Mouse (Mus musculus): ENCODE results near the gene Mrpl23.
A peak's percentile ranks its signal among the peaks of the same experiment; 100 is the strongest.

Gene Mrpl23

DNA sequence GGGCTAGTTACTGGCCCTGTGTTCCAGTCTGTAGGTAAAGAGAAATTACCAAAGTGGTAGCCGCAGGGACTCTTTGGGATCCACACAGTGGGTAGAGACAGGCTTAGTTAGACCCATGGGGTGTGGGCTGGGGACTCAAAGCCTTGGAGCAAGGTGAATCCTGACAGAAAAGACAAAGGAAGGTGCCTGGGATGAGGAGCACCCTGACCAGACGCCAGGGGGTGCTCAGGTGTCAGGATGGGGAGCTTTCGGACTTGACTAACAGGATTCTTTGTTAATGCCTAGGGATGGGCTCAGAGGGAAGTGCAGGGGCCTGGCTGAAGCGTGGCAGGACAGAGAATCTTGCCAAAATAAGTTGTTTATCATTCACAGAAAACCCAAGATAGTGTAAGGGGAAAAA, 10.1 kb upstream of the Mrpl23 start:
- DNase-seq (ENCODE audit: low spot score): no peak

DNA sequence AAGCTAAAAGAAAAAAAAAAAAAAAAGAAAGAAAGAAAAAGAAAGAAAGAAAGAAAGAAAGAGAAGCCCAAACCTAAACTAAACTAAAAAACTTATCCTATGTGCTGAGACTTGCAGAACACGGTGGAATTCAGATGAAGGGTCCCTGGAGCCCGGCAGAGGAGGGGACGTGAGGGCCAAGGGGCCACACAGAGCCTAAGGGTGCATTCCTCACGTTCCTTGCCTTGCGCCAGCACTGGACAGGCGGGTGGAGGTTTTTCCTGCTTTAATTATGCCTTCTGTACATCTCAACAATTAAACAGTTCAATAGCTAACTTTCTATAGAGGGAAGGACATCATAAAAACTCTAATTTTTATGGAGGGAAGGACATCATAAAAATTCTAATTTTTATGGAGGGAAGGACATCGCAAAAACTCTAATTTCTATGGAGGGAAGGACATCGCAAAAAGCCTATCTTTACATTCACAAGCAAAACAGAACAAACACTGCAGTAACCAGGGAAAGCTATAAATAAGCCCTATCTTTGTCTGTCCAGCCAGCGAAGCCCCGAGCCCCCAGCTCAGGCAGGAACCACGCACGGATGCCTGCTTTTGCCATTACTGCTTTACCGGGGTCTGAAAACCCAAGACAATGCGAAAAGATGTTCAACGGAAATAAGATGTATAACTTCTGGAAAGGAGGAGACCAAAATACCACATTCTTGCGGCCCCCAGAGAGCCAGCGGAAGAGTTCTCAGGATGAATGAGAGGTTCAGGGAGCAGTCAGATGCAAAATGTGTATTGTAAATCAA, 9.1 kb upstream of the Mrpl23 start:
- DNase-seq (ENCODE audit: low spot score): no peak

DNA sequence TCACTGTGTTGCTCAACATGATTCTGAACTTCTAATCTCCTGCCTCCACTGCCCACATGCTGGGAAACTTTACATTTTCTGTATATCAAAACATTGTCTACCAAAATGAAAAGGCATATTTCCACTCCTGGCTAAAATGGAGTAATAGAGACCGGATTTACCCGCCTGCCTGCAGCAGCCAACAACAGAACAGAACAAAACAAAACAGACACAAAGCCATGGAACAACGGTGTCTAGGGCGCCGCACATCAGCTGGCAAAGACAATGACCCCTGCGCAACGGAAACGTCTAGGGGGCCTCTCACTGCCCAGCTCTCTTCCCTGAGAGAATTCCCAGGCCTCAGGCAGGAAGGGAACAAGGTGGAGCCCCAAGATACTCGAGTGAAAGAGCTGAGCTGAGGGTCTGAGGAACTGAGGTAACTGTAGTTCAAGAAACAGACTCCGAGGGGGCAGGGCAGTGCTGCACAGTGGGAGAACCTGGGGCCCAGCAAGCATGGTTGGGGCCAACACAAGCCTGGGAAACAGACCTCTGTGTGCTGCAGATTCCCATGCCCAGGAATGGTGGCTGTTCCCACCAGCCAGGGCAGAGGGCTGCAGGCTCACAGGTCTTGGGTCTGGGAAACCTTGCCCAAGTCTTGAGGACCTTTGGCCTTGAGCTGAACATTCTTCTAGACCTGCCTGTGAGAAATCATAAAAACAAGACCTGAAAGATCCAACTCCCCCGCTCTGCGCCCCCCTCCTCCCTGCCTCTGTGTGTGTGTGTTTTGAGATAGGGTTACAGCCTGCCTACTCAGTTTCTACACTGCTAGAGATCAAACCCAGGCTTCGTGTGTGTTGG, 6.9 kb upstream of the Mrpl23 start:
- DNase-seq (ENCODE audit: low spot score): no peak

DNA sequence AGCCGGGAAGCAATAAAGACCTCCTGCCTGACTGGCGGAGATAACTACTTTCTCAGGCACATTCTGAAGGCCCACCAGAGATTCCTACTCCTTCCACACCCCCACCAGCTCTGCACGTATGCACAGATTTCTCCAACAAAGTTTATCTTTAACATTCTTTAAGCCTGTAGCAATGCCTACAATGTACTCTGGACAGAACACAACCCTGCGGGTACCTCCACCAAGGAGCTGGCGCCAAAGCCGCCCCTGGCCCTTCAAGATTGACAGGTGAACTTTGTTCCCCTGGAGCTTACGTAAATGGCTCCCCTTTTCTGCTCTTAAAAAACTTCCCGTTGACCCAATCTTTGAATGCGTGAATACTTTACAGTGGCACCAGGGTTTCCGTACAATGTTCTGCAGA, 3.1 kb upstream of the Mrpl23 start:
- no peak for DNase-seq (ENCODE audit: low spot score)

DNA sequence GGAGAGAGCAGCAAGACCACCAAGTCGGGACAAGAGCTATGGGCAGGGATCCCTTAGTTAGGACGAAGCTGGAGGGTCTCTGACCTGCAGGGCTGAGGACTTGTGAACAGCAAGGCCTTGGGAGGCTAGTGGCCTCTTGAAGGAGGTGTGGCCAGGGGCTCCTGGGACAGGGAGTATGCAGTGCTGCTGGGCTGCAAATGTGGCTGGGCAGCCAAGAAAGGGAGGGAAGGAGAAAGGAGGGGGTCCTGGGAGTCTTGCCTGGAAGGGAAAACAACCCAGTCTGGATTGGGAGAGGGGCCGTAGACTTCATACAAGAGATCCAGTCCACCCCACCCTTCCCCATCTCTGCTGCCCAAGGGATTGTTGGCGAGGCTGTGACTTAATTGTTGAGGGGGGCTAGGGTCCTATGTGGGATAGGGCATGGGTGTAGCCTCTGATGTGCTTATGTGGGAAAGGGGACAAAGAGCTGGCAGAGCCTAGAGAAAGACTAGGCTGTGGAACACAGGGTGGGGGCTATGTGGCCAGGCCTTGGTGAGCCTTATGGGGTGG, 439 bp upstream of the Mrpl23 start:
- DNase-seq (ENCODE audit: low spot score): peak; percentile 34

DNA sequence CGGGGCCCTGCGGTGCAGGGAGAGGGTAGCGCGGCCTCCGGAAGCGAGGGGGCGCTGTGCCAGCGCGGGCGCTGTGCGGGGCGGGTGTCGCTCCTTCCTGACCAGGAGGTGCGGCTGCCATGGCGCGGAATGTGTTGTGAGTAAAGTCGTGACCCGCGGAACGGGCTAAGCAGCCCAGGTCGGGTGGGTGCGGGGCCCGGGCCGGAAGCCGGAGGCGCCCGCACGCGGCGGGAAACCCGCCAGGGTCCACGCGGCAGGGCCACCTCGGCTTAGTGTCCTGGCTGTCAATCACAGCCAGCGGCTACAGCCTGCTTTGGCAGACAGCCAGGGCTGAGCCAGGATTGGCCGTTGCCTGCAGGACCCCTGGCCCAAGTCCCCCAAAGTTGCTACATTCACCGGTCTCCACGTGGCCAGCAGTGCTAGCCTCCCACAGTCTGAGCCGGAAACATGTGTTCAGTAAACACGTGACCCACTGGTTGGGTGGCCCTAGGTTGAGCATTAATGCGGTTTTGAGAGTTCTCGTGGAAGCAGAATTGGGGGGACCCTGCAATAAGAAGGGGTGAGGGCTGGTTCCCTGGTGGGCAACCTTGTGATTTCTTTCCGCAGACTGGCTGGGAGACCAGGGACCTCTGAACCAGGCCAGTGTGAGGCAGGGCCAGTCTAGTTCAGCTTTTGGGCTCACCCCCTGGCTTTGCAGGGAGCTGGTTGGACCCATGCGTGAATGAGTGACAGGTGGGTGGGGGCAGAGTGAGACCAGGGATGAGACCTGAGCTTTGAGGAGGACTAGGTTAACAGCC, 771 bp downstream of the Mrpl23 start:
- peak; percentile 86 for DNase-seq (ENCODE audit: low spot score)

DNA sequence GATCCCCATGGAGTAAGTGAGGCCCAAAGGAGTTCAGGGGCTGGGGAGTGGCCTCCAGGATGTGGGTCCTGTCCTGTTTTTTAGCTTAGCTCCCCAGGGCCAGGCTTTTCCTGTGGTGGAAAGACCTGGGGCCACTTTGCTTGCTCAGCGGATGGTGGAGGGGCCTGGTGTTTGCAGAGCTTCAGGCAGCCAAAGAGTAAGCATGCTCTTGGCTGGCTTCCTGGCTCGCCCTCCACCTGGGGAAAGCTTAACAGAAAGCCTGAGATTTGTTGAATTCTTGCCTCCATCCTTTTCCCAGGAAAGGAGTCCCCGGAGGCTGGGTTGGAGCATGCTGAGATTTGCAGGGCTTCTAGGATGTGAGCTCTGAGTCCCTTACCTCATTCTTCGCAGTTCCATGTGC, 2.6 kb downstream of the Mrpl23 start:
- no peak for DNase-seq (ENCODE audit: low spot score)

DNA sequence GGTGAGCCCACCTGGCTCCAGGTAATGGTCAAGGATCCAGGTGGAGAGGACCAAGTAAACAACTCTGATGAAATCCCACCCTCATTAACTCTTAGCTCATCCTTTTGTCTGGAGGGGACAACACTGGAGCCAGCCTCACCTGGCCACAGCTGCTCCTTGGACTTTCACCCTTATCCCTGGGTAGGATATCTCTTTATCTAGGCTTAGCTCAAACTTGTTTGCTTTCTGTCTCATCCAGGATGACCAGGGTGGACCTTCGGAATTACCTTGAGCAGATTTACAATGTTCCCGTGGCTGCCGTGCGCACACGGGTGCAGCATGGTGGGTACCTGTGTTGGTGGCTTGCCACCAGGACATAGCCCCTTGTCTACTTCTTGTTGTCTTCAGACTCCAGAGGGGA, 3.3 kb downstream of the Mrpl23 start:
- DNase-seq (ENCODE audit: low spot score): no peak

DNA sequence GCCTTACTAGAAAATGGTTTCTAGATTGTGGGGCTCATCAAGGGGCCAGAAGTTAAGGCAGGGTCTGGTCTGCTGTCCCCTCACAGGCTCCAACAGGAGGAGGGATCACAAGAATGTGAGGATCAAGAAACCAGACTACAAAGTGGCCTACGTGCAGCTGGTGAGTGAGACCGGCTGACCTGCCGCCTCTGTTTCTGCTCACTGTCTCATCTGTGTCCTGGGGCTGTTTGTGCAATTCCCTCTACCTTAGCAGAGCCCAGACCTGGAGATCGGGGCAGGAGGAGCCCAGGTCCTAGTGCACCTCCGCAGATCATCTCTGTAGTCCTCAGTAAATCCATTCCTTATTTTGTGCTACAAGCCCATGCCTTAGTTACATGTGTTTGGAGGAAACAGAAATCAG, 4.7 kb downstream of the Mrpl23 start:
- DNase-seq (ENCODE audit: low spot score): no peak

DNA sequence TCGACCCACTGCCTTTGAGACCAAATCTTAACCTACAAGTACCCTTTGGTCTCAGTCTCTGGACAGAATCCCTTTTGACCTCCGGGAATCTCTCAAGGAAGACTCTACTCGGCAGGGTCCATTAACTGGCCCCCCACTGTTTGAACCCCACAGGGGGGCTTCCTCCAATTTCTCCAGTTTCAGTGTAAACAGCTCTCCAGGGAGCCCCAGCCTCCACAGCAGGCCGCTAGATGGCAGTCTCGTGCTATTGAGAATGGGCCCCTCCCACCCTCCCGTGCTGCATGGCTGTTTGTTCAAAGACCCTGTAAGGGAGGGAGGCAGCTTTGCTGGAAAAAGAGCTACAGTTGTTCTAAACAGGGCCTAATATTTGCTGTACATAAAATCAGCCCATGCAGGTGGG, 5.4 kb downstream of the Mrpl23 start:
- DNase-seq (ENCODE audit: low spot score): peak; percentile 29

DNA sequence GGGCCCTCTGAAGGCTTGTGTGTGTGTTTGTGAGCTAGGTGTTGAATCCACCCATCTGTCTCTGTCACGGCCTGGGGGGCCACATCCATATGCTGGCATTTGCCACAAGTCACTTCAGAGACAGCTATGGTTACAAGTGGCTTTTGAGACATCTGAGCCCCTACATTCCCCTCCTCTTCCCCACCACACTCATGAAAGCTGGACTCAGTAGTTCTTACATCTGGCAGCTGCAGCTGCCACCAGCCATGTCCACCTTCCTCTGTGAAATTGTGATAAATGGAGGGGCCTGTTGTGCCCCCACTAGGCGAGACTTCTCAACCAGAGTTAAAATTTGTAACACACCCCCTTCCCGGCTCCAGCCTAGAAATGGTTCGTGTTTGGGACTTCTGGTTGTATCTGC, 5.8 kb downstream of the Mrpl23 start:
- DNase-seq (ENCODE audit: low spot score): no peak

DNA sequence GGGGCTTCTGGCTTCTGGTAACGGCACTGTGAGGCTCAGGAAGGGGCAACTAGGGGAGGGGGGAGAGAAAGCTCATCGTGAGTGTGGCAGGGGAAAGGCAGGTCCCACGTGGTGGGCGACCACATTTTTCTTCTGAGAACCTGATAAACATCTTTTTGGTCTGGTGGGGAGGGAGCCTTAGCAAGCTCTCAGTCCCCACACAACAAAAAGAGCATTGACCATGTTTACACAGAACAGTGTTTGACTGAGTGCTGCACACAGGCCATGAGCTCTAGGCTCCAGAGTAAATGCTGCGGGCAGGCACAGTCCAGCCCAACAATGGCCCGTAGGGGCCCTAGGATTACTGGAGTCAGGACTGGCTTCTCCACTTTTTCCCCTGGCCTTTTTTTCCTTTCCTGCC, 6.3 kb downstream of the Mrpl23 start:
- DNase-seq (ENCODE audit: low spot score): no peak

DNA sequence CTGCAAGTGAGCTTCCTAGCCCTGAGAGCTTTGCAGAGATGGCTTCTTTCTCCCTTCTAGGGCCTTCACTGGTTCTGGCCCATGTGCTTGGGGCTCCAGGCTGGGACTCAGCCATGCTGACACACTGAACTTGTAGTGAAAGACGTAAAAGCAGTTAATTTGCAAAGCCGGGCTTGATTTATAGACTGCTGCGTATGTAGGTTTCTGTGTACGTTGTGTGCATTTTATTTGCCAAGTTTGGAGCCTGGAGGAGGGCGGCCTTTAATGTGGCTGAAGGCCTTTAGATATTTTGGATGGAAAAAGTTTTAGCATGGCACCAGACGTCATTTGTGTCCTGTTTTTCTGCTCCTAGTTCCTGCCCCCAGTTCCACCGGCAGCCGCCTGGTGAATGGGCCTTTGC, 7.3 kb downstream of the Mrpl23 start:
- DNase-seq (ENCODE audit: low spot score): no peak

DNA sequence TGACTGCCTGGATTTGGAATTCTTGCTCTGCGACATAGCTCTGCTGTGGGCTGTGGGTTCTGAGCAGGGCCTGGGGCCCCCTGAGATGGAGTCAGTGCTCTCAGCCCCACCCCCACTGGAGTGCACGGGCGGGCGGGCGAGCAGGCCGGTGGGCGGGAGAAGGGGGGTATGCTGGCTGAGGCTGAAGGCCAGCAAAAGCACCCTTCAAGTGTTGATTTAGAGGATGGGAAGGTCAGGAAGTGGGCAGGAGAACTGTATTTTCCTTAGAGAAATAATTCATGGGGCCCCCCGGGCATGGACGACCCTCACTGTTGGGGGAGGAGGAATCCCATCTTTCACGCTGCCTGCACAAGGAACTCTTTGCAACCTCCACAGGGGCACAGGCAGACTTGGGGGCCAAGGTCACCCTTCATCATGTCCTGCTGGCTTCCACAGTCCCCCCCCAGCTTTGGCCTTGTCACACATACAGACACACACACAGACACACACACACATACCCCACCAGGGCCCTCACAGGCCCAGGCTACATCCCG, 10.4 kb downstream of the Mrpl23 start:
- no peak for DNase-seq (ENCODE audit: low spot score)

DNA sequence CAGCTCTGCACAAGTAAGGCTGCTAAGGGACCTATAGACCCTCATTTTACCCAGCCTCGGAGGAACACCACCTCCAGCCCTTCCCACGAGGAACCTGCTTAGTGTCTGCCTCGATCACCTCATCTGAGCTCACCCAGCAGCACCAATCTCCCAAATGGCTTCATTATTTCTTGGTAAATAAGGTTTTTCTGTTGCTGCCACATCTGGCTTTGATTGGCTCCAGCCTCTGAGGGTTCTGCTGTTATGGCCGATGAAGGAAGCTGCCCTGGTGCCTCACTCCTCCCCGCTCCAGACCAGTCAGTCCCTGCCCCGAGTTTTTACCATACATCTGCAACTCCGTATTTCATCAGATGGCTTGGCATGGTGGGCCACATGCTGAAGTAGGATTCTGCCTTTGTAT, 13.5 kb downstream of the Mrpl23 start:
- no peak for DNase-seq (ENCODE audit: low spot score)

DNA sequence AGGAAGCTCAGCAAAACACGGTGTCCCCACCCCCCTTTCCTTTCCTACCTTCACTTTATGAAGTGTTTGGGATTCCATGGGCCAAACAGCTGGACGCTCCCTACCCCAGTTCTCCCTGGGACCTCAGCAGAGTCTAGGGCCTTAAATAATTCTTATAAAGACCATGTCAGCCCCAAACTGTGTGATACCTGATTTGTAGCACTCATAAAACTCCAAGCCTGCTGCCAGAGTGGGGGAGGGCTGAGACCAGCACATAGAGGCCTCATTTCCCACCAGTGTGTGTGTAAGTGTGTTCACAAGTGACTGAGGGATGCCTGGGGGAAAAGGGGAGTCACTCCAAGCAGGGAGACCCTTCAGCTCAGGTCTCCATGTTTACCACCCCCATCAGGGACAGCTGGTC, 15.4 kb downstream of the Mrpl23 start:
- no peak for DNase-seq (ENCODE audit: low spot score)

DNA sequence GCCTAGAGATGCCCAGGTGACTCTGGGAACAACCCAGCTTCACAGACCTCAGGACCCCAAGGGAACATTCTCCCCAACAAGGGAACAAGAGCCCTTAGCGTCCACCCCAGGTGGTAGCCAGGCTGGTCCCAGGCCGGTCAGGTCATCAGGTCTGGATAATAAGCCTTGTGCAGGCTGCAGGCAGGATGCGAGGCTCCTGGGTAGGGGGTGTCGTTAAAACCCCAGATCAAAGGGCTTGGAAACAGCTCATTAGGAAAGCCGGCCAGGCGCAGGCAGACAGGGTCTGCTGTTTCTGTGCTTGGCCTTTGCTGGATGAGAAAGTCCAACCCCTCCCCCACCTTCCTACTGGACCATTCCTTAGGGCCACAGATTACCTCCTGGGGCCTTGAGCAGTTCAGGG, 16.2 kb downstream of the Mrpl23 start:
- no peak for DNase-seq (ENCODE audit: low spot score)

DNA sequence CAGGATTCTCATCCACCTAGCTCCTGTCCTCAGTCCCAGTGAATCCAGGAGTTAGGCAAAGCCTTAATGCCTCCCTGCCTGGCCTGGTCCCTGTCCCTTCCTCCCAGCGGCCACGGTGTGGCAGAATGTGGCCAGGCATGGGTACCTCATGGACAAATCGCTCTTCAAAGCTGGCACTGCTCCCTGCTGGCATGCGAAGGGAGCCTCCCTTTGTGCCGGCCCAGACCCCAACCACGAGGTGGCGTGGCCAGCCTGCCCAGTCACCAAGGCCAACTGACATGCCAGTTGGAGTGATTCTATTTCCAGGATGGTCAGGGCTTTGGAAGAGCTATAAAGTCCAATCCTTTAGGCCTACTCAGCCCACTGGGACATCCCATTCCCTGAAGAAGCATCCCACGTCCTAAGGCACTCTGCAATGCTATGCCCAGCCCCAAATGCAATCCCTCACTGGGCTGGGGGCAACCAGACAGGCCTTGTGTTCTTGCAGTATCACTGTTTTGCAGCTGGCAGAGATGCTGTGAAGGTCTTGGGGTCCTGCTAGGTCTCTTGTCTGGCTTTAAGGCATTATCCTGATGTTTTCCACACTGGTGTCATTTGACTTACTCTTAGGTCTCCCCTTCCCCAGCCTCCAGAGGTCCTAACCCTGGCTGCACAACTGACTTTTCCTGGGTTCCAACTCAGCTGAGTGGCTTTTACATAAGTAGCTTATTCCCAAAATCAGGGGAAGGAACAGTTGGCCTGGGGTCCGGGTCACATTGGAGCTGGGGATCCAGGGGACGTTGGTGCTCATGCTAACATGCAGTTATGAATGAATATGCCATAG, 17.7 kb downstream of the Mrpl23 start:
- no peak for DNase-seq (ENCODE audit: low spot score)

DNA sequence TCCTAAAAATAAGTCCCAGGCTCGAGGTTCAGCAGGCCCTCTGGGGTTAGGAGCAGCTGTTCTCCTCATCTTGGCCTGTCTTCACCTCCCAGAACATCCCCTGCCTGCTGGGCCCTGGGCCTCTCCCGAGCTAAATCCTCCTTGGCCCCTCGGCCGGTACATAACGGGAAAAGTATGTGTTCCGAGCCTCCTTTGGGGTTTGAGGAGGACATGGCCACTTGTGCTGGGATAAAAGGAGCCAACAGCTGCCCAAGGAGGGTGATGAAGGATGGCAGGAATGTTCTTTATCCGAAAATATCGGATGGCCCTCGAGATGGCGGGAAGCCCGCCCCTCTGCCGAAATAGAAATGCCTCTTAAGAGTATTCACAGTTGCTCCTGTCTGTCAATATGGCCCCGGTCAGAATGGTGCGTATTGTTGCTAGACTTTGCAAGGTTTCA, 18.5 kb downstream of the Mrpl23 start:
- no peak for DNase-seq (ENCODE audit: low spot score)

DNA sequence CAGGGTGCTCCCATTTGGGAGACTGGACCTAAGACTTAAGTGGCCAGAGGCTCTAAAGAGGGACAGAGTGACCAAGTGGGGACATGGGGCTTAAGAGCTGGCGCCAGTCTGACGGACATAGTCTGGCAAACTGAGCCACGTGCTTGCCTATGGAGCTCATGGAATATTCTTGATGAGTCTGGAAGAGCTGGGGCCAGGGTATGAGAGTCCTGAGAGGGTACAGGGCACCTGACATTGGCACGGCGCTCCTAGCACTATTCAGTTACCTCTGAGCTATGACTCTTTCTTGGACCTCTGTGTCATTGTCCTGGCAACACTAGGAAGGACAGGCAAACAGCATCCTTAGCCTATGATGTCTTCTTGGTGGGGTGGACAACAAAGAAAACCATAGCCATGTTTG, 19.2 kb downstream of the Mrpl23 start:
- no peak for DNase-seq (ENCODE audit: low spot score)
